Mouse (Mus musculus) stomach, embryonic 16.5 days (tissue): ENCODE results near the gene Khdc1c. TPM values are rescaled to one million over a fixed set of nuclear protein-coding genes. Genes with fewer than 3 reads are reported as not detected.

Source experiments
- ATAC-seq: fragments of 200-750 bp; cut with Nextera tagmentation; 2 replicates; pipeline ENCODE4 v1.8.0; 2017; ENCODE audit warnings: moderate number of reproducible peaks, moderate TSS enrichment; ENCODE audit not compliant: insufficient read depth, low FRiP score
- H3K27ac ChIP-seq: fragments of 300-500 bp; sonication (generic); 2 replicates; pipeline ENCODE4 v1.5.1; 2014; ENCODE audit warnings: low read length
- H3K27me3 ChIP-seq: fragments of 300-500 bp; sonication (generic); 2 replicates; pipeline ENCODE4 v1.6.1; 2014; ENCODE audit warnings: low read length, control low read depth, mixed read lengths; ENCODE audit not compliant: control insufficient read depth, insufficient read depth
- H3K36me3 ChIP-seq: fragments of 300-500 bp; sonication (generic); 2 replicates; pipeline ENCODE4 v1.6.1; 2014; ENCODE audit warnings: low read length; ENCODE audit not compliant: control insufficient read depth, insufficient read depth
- H3K4me1 ChIP-seq: fragments of 300-500 bp; sonication (generic); 2 replicates; pipeline ENCODE4 v1.6.1; 2014; ENCODE audit warnings: low read length, control low read depth, mixed read lengths; ENCODE audit not compliant: control insufficient read depth, insufficient read depth
- H3K4me2 ChIP-seq: fragments of 300-500 bp; sonication (generic); 2 replicates; pipeline ENCODE4 v1.6.1; 2014; ENCODE audit warnings: low read depth, low read length, mixed read lengths
- H3K4me3 ChIP-seq: fragments of 300-500 bp; sonication (generic); replicated peaks from 2 replicates; pipeline ENCODE4 v1.5.1; 2014; ENCODE audit warnings: mild to moderate bottlenecking, low read length
- H3K9ac ChIP-seq: fragments of 300-500 bp; sonication (generic); 2 replicates; pipeline ENCODE4 v1.6.1; 2014; ENCODE audit warnings: low read length
- H3K9me3 ChIP-seq: fragments of 300-500 bp; sonication (generic); replicated peaks from 2 replicates; pipeline ENCODE4 v1.6.1; 2016; ENCODE audit warnings: low read length, control low read depth; ENCODE audit not compliant: control insufficient read depth
- WGBS: fragments of 180-500 bp; shearing (Covaris S2); extraction: QIAGEN DNeasy Blood & Tissue Kit; methylation state at CpG from one replicate; pipeline ENCODE4 v1.1.7; 2014; 5-methylcytosine and 5-hydroxymethylcytosine counted together
- polyA plus RNA-seq: library from polyadenylated mRNA; unstranded; fragments of >200 nt; fragmentation: Nextera tagmentation; extraction: Ambion mirVana; gene quantifications from 2 replicates; pipeline ENCODE4 v1.2.1, GENCODE M21; 2015

Gene Khdc1c
- polyA plus RNA-seq, 1 experiment from 2014 or later = not detected

DNA sequence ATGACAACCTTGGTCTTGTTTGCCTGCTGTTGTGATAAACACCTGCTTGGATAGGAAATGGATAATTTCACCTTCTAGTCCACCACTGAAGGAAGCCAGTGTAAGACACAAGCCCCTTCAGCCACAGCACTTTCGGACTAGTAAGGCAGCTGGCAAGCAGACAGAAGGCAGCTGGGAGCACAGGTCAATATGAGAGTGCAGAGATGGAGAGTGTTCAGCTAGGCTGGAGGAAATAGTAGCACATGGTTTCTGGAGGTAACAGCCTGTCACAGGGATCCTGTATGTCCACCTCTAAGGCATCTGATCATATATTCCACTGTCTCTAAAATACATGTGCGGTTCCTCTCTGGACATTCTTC lies 44.0 kb downstream of the Khdc1c start:
- H3K4me1 ChIP-seq = 0 out of 2 replicates have a peak, but pooled peaks cover 3% of the 10 kb centered on the region
- H3K4me3 ChIP-seq = no peak overlapping the region
- H3K4me2 ChIP-seq = no peak overlapping the region
- no peak overlapping the region for H3K9ac ChIP-seq
- H3K9me3 ChIP-seq = no peaks in the 10 kb centered on the region
- H3K27ac ChIP-seq = no peak overlapping the region
- WGBS = 77% methylated on average over 2 of the region's 2 CpGs
- no peaks in the 10 kb centered on the region for H3K36me3 ChIP-seq
- no peaks in the 10 kb centered on the region for H3K27me3 ChIP-seq
- no peak for ATAC-seq

DNA sequence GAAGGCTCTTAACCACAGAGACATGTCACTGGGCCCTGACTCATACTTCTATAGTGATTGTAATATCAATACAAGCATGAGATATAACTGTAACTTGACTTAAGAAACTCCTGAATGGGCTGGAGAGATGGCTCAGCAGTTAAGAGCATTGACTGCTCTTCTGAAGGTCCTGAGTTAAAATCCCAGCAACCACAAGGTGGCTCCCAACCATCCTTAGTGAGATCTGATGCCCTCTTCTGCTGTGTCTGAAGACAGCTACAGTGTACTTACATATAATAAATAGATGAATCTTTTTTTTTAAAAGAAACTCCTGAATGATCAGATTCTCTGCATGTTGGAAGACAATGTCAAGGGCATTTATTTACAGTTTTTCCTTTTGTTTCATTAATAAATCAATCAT lies 51.2 kb downstream of the Khdc1c start:
- Histone ChIP-seq H3K9me3 (no peaks in the 10 kb centered on the region), H3K4me2 (no peak overlapping the region), H3K27ac (no peak overlapping the region), H3K4me1 (no peaks in the 10 kb centered on the region), H3K27me3 (no peaks in the 10 kb centered on the region), H3K9ac (no peak overlapping the region), H3K36me3 (no peaks in the 10 kb centered on the region), H3K4me3 (no peak overlapping the region)
- ATAC-seq = no peak

Other genes with a start within 250 kb of the Khdc1c start
- gene Tmem14a, start 149.8 kb upstream of the Khdc1c start, polyA plus RNA-seq = 12.7 and 13.5 TPM in 2 replicates
- 14.0 and 17.8 TPM in 2 replicates for gene Gsta3, start 127.7 kb upstream of the Khdc1c start, polyA plus RNA-seq
- not detected in 2 replicates for gene Khdc1a, start 18.7 kb upstream of the Khdc1c start, polyA plus RNA-seq
- gene Khdc1b, start 15.2 kb downstream of the Khdc1c start, polyA plus RNA-seq = not detected in 2 replicates